Mouse (Mus musculus) small intestine, adult 2 months (tissue): ENCODE data around the gene Ccdc157.

Experiments
- CTCF ChIP-seq: fragments of 200-500 bp; IDR thresholded peaks from 2 replicates; pipeline ENCODE4 v1.5.1; 2012; ENCODE audit warnings: low read depth, mild to moderate bottlenecking, control low read depth, inconsistent platforms, low read length, moderate library complexity, mixed read lengths; ENCODE audit not compliant: insufficient replicate concordance, insufficient read length; ENCODE audit errors: extremely low read depth
- POLR2A ChIP-seq: fragments of 200-500 bp; IDR thresholded peaks from 2 replicates; pipeline ENCODE4 v1.6.1; 2012; ENCODE audit warnings: low read depth, mild to moderate bottlenecking, control low read depth, inconsistent platforms, low read length, moderate library complexity

DNA sequence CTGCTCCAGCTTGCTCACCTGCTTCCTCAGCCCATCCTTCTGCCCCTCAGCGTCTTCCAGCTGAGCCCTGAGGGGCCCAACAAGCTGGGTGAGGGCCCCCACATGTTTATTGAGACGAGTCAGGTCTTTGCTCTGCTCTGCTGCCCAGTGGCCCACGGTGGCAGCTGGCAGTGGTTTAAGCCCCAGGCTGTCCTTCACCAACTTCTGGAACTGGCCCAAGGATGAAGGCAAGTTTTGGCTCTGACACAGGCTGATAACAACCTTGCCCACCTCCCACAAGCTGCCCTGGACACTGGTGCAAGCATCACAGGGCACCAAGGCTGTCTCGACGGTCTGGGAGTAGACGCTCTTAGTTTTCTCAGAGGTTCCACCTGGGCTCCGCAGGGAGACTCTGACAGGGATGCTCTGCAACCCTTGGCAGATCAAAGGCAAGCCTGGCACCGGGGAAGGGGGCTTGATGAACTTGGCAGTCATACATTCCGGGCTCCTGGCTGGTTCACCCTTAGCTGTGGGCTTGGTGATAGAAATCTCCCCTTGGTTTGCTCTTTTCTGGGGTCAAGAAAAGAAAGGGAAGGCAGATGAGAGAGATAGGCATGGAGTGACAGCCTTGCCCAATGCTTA lies 11.4 kb downstream of the Ccdc157 start:
- TF ChIP-seq CTCF: no peak
- TF ChIP-seq POLR2A: no peak
